Mouse (Mus musculus): ENCODE data around the gene Elp1.

Elp1 gene

GRCm38 (mm10) chr4:56716801-56717200 lies 85.3 kb downstream of the Elp1 start:
- no peak for DNase-seq (ENCODE audit: extremely low spot score, low read depth, low spot score)

- DNase-seq (ENCODE audit: extremely low spot score, low read depth, low spot score), result no peak
Observed at GRCm38 (mm10) chr4:56713155-56713554, 89.0 kb downstream of the Elp1 start.

- no peak for DNase-seq (ENCODE audit: extremely low spot score, low read depth, low spot score)
Observed at GRCm38 (mm10) chr4:56702234-56702633, 99.9 kb downstream of the Elp1 start.
